Mouse (Mus musculus): ENCODE data around the gene Sdk1.

Sdk1 gene

GRCm38 (mm10) chr5:141768761-141769515, 527.6 kb downstream of the Sdk1 start:
- DNase-seq (ENCODE audit: low spot score in 2 of 2) = no peak

GRCm38 (mm10) chr5:141771516-141771915, 530.2 kb downstream of the Sdk1 start:
- no peak for DNase-seq (ENCODE audit: low spot score in 2 of 2)

GRCm38 (mm10) chr5:141778231-141778630, 536.9 kb downstream of the Sdk1 start:
- DNase-seq (ENCODE audit: low spot score in 2 of 2) = no peak

GRCm38 (mm10) chr5:141781142-141781541, 539.9 kb downstream of the Sdk1 start:
- DNase-seq (ENCODE audit: low spot score in 2 of 2) = no peak

GRCm38 (mm10) chr5:141782330-141782729, 541.0 kb downstream of the Sdk1 start:
- no peak for DNase-seq (ENCODE audit: low spot score in 2 of 2)

- DNase-seq (ENCODE audit: low spot score in 2 of 2) = no peak
Measured at GRCm38 (mm10) chr5:141783516-141783915, 542.2 kb downstream of the Sdk1 start.

GRCm38 (mm10) chr5:141793926-141794325, 552.6 kb downstream of the Sdk1 start:
- DNase-seq (ENCODE audit: low spot score in 2 of 2) = no peak

- DNase-seq (ENCODE audit: low spot score in 2 of 2) = no peak
Measured at GRCm38 (mm10) chr5:141823823-141824330, 582.6 kb downstream of the Sdk1 start.

GRCm38 (mm10) chr5:141824739-141825379, 583.6 kb downstream of the Sdk1 start:
- DNase-seq (ENCODE audit: low spot score in 2 of 2) = no peak

- DNase-seq (ENCODE audit: low spot score in 2 of 2) = no peak
Measured at GRCm38 (mm10) chr5:141835566-141835965, 594.3 kb downstream of the Sdk1 start.

- no peak for DNase-seq (ENCODE audit: low spot score in 2 of 2)
Measured at GRCm38 (mm10) chr5:141836892-141837455, 595.7 kb downstream of the Sdk1 start.

- DNase-seq (ENCODE audit: low spot score in 2 of 2) = no peak
Measured at GRCm38 (mm10) chr5:141844701-141845100, 603.4 kb downstream of the Sdk1 start.

- DNase-seq (ENCODE audit: low spot score in 2 of 2) = no peak
Measured at GRCm38 (mm10) chr5:141847686-141848085, 606.4 kb downstream of the Sdk1 start.

GRCm38 (mm10) chr5:141852175-141852574, 610.9 kb downstream of the Sdk1 start:
- no peak for DNase-seq (ENCODE audit: low spot score in 2 of 2)

GRCm38 (mm10) chr5:141856447-141856846, 615.2 kb downstream of the Sdk1 start:
- DNase-seq (ENCODE audit: low spot score in 2 of 2) = no peak

- DNase-seq (ENCODE audit: low spot score in 2 of 2) = no peak
Measured at GRCm38 (mm10) chr5:141857781-141858180, 616.5 kb downstream of the Sdk1 start.

GRCm38 (mm10) chr5:141858406-141859160, 617.3 kb downstream of the Sdk1 start:
- no peak for DNase-seq (ENCODE audit: low spot score in 2 of 2)

- no peak for DNase-seq (ENCODE audit: low spot score in 2 of 2)
Measured at GRCm38 (mm10) chr5:141866042-141866441, 624.8 kb downstream of the Sdk1 start.

GRCm38 (mm10) chr5:141873751-141874150, 632.5 kb downstream of the Sdk1 start:
- DNase-seq (ENCODE audit: low spot score in 2 of 2) = no peak

- DNase-seq (ENCODE audit: low spot score in 2 of 2) = no peak
Measured at GRCm38 (mm10) chr5:141880661-141881060, 639.4 kb downstream of the Sdk1 start.

GRCm38 (mm10) chr5:141884111-141884647, 642.9 kb downstream of the Sdk1 start:
- no peak for DNase-seq (ENCODE audit: low spot score in 2 of 2)

GRCm38 (mm10) chr5:141886006-141886405, 644.7 kb downstream of the Sdk1 start:
- no peak for DNase-seq (ENCODE audit: low spot score in 2 of 2)

Data from right cerebral cortex, postnatal 36 days (tissue).